Mouse (Mus musculus) stomach, postnatal 0 days (tissue): Measurements from ENCODE around the gene Kdm2b.

ENCODE experiments used
- CTCF ChIP-seq: IDR thresholded peaks from 2 replicates; pipeline ENCODE4 v1.5.1; 2016; ENCODE audit warnings: antibody characterized with exemption, low read depth, mild to moderate bottlenecking, moderate library complexity
- EP300 ChIP-seq: optimal IDR thresholded peaks from 2 replicates; pipeline ENCODE3; 2016; ENCODE audit warnings: antibody characterized with exemption

DNA sequence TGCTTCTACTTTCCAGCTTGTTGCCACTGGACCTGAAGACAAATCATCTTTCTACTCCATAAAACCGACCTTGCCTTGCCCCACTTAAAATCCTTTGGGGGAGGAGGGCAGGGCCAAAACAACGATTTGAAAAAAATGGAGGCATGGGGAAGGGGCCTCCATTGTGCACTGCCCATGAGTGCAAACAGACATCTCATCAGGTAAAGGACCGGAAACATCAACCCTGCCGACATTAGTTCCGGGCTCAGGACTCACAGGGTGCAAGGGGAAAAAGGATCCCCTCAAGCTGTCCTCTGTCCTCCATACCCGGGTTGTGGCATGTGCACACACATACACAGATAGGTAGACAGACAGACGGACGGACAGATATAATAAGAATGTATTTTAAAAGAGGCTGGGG is 164.5 kb downstream of the Kdm2b start:
- TF ChIP-seq CTCF (no peak), EP300 (no peak)
